Mouse (Mus musculus) left cerebral cortex, adult 11 months (tissue): Measurements from ENCODE around the gene Shank2.

ENCODE experiments used
- DNase-seq: peaks from one replicate; pipeline ENCODE4 v3.0.0; 2022; ENCODE audit warnings: low spot score

The Shank2 gene

DNA sequence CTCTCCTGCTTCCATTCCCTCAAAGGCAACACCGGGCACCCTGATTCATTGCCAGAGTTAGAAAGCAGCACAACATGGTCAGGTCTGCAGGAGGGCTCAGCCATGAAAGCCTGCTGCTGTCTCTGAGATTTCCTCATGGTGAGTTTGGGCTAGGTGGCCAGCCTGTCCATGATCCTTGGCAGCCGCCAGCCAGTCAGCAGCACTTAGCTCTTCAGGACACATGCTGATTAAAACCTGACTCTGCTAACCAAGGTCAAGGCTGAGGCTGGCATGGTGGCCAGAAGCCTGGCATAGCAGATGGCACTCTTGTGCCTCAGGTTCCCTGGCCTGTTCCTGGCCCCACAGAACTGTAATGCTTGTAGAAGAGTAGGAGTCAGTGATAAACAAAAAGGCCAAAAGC is 269.3 kb downstream of the Shank2 start:
- DNase-seq = no peak

DNA sequence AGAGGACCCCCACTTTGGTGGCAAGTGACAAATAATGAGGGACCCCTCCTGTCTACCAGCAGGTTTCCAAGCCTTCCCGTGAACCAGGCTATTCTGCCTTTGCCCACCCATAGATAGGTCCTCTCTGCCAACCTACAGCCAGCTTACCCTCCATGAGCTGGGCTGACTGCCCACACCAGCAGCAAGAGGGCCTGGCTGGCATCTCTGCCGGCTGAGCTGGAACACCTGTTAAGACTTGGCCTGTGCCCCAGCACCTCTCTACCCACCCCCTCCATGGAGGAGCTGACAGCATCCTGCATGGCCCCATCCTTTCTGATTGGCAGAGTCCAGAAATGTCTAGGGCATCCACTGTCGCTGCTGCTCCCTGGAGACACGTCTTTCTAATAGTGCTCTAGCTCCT is 277.0 kb downstream of the Shank2 start:
- DNase-seq = no peak

DNA sequence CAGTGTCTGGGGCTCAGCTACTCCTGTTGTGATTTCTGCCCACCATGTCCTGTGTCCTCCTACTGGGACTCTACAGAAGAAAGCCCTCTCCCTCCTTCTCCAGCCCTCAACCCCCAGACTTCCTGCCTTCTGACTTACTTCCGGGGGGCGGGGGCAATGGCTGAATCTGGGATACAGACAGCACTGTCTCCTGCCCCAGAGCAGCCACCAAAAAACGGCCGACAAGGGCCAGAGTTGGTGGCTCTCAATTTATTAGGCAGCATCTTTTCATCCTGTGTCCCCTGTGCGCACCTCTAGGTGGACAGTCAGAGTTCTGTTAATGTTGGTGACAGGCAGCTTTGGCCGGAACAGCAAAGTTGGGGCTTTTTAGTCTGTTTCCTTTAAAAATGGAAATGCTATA is 282.0 kb downstream of the Shank2 start:
- no peak for DNase-seq

DNA sequence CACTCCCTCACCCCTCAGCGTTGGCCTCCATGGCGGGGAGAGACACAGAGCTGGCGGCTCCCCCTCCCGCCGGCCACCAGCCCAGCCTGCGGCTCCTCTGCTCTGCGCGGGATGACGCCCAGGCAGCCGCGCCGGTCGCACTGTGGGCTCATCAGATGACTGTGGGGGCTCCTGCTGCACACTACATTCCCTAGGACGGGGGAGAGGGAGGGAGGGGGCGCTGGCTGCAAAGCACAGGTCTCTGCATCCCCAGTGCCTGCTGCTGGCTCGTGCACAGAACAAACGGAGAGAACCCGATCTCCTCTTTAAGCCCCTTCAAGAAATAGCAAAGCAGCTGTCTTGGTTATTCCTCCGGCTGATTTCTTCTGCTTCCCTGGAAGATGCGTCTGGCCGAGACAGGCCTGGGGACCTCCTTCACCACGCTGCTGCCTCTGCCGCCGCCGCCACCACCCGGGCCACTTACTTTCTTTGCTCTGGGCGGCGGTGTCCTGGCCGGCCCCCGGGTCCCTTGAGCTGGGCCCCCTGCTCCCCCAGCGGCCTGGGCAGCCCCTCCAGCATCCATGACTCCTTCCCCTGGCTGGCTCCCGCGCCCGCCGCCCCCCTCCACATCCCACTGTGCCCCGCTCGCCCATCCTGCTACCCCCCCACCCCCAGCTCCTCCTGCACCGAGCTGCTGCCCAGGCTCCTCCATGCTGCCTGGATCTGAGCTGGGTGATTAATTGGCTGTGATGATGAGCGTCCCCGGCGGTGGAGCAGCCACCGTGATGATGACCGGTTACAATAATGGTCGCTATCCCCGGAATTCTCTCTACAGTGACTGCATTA is 282.7 kb downstream of the Shank2 start:
- DNase-seq = peak; percentile 51

DNA sequence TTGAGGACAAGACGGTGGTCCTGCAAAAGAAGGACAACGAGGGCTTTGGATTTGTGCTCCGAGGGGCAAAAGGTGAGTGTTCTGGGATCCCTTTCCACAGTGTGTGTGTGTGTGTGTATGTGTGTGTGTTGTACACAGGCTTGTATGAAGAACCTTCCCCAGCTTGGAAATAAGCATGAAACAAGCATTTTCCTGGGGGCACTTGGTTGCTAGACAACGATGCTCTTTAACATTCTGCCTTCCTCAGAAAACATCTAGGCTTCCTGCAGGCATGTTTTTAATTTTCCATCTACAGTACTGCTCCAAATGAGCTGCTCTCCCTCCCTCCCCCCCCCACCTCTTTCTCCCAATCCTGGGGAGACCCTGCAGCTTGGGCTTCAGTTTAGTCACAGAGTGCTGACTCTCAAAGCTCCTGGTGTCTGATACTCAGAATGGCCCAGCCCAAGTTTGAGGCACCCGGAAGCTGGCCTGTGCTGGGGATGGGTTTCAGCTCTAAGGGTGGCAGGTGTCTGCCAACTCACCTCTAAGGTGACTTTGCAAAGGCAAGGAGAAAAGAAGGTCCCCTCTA is 283.4 kb downstream of the Shank2 start:
- no peak for DNase-seq

DNA sequence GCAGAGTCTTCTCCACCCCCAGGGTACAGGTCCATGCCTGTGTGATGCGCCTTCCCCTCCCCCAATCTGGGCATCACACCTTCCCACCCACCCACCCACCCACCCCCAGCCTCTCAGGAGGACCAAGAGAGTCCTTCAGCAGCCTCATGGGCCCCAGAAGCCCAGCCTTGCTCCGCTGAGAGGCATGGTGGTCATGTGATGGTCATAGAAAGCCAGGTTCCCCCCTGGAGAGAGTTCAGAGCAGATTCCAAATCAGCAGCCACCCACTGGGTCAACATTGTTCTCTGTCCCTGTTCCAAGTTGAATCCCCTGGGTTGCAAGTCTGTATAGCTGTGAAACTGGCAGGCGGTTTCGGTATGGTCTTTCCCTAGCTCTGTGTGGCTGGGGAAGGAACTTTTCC is 284.2 kb downstream of the Shank2 start:
- DNase-seq = no peak

DNA sequence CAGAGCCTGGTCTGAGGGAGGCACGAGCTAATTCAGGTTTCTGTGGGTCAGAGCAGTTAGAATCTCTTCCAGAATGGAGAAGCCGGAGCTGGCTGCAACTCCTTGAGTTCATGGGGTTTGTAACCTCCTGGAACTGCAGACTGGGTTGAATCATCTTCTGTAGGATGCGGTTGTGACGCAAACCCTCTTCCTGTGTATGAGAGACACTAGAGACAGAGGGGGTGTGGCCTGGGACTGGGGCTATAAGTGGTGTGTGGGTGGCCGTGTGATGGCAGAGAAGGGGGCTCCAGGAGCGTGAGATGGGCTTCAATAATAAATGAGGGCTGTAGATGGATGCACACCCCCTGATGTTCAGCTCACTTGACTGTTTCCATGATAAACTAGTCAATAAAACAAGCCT is 286.3 kb downstream of the Shank2 start:
- DNase-seq = no peak

DNA sequence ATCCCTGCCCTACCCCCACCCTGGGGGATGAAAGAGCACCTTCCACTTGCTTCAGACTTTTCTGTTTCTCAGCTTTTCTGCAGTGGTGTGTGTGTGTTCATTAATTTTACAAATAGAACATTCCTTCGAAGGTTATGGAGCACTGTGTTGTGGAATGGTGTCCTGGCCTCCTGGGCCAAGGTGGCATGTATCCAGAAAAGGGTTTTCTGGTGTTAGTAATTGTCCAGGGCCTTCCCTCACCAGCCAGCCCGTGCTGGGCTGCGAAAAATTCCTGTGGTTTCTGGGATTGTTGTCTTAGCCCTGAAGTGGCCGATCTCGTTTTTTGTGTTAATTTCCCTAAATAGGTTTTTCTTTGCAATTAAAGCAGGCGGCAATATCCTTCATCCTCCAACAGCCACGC is 289.8 kb downstream of the Shank2 start:
- DNase-seq = no peak

DNA sequence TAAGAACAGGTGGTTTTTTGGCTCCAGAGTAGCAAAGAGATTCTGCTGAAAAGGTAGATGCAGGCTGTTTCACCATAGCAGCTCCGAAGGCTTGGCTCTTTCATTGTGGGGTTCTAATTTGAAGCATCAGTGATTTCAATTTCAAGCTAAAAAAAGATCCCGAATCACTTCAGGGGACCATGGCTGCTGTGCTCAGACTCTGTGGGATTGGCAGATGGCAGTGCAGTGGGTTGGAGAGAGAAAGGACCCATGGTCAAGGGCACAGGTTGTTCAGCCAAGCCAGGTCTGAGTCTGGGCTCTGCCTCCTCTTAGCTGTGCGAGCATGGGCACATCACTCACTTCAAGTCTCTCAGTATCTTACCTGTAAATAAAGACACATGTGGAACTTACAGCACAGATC is 291.9 kb downstream of the Shank2 start:
- DNase-seq = no peak

DNA sequence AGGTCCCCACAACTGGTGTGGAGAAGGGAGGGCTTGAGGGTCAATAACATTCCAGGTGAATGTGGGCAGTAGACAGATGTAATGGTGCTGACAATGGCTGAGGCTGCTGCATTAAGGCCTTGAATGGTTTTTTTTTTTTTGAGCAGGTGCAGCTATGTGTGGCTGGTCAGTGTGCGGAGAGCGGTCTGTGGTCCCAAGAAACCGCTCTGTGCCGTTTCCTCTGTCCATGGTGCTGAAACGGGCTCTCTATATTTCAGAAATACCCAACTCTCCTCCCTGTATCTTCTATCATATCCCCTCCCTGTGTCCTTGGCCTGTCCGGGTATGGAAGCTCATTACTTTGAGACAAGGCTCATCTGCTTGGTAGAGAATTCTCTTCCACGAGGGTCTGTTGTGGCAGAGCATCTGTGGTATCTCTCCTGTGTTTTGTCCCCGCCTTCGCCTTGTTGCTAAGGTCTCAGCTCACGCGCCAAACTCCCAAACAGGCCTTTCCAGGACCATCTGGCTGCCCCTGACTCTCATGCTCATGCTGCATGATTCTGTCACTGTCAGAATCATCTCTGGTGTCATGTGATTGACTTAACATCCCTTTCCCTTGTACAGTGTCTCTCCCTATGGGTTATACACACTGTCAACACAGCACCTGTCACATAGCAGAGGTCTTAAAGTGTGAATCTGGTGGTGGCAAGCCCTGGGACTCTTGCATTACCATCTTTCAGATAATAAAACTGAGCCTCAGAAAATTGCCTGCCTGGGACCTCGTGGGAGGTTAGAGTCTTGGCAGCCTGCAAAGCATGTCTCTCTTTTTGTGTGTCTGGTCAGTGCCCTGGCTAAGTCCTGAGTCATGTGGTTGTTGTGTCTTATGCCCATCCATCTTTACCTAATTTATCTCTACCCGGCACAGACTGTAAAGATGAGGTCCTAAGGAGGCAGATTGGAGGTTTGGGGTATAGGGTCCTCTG is 292.8 kb downstream of the Shank2 start:
- no peak for DNase-seq

DNA sequence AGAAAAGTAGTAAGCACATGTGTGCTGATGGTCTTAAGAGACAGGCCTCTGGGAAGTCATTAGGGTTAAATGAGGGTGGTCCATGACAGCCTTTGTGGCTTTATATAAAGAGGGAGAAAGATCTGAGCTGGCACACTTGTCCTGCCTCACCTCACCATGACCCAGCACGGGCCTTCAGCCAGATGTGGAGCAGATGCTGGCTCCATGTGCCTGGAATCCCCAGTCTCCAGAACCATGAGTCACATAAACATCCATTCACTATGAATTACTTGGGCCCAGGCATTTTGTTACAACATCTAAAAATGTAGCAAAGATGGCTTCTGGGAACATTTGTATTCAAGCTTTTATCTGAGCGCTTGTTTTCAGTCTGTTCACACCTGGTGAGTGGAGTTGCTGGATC is 297.6 kb downstream of the Shank2 start:
- no peak for DNase-seq

DNA sequence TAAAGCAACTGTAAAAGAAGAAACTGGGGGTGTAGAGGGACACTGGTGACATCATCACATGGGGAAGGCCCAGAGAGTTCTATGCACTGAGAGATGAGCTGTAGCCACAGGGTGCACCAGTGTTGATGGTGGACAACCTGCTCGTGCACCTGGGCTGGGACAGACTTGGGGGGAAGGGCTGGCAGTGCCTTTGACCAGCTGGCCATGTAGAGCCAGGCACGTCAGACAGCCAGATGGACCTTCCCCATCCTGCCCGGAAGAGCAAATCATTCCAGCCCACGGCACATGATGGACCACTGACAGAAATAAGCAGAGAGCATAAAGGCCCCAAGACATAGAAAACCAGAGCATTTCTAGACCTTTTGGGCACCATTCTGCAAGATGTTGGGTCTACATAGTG is 299.9 kb downstream of the Shank2 start:
- DNase-seq = no peak

DNA sequence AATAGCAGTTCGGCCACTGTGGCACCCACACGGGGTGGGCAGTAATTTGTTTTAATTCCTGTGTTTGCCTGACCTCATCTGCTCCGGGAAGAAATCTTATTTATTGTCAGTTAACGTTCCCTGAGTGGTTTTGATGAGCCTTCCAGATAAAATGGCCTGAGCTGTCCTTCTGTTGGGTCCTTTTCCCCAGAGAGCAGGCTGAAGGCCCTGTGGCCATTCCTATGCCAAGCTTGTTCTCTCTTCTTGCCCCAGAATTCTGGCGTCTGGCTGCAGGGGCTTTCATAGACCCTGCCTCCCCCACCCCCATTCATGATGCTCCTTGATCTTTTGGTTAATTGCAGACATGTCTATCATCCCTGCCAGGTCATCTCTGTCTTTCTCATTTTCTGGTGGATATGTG is 300.8 kb downstream of the Shank2 start:
- DNase-seq = no peak

DNA sequence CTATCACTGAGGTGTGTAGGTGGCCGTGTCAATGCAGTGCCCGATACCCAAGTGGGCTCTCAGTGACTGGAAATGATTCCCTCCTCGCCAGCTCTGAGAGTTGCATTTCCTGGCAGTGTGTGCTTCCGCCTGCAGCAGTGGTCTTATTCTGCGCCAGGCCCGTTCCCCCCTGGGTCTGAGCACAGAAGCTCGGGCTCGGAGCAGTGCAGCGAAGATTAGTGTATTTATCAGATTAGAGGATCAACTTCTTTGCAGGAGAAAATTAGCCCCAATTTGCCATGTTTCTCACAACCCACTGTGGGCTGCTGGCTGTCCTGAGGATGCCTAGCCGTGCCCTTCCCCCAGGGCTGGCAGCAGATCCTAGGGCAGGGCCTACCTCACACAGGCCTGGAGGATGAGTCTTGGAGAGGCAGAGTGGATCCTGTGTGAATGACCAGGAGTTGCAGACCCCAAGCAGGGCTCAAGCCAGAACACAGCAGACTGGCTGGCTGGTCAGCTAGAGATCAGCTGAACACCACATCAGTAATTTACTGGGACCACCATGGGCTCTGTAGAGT is 306.2 kb downstream of the Shank2 start:
- DNase-seq = no peak

DNA sequence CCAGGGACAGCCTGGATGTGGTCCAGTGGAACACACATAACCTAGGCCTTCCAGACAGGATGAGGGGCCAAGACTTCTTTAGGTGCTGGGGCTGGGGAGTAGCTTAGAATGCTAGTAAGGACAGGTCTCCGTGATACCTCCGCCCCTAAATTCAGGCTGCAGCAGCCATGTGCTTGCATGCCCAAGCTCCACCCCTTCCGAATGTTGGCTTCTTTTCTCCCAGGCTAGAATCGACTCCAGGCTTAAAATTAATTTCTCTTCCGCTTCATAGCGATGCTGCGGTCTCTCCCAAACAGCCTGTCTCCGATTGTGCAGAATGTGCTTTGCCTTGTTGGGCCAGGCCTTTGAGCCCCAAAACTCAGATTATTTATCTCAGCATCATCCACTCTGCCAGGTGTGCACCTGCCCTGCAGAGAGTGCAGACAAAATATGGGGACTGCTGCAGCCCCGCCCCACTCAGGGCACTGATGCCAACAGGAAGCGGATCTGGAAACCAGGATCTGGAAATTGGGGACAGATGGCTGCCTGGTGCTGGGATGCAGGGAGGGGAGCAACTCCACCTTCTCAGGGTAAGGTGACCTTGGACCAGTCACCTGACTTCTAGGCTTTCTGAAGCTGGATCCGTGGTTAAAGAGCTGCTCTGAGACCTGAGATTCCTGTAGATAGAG is 312.8 kb downstream of the Shank2 start:
- DNase-seq = no peak

DNA sequence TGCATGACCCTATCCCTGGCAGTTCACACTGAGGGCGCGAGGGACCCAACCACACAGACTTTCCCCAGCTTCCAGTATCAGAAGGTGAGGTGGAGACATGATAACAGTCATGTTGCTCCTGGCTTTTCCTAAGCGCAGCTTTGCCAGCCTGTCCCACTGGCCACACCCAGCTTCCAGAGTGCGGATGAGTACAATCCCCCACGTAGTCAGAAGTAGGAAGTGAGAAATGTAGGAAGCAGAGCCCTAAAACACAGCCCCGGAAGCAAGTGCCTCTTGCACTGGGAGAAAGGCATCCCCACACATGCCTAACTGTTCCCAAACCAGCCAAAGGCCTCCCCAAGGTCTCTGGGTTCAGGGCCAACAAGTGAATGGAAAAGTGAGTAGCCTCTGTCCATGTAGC is 314.5 kb downstream of the Shank2 start:
- no peak for DNase-seq

DNA sequence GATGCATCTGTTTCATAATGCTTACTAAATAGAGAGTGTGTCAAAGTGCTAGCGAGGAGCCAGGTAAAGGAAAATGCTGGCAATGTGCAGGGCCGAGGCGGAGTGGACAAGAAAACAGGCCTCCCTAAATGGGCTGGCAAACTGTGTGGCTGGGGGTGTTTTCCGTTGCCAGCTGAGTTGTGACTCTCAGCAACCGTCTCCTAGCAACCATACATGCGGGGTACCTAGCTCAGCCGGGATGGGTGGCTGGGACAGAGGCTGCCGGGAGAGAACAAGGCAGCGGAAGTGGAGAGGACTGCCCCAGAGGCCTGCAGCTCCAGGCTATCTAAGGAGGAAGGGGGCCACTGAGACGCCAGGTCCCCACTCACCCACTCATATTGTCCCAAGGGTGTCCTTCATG is 315.1 kb downstream of the Shank2 start:
- peak; percentile 69 for DNase-seq

DNA sequence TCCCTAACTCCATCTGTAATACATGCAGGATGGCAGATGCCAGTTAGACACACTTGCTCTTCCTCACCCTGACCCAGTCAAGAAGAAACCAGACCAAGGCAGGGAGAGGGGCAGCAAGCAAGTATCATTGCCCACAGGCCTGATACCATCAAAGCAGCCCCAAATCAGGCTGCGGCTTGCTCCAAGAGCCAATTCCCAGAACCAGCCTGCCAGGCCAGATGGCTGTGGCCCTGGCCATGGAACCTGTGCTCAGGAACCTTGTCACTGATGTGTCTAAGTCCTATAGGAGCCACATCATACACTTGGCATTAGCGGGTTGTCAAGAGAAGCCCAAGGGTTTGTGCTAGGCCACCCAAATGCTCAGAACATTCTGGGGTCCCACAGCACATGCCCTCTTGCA is 322.3 kb downstream of the Shank2 start:
- DNase-seq = no peak

DNA sequence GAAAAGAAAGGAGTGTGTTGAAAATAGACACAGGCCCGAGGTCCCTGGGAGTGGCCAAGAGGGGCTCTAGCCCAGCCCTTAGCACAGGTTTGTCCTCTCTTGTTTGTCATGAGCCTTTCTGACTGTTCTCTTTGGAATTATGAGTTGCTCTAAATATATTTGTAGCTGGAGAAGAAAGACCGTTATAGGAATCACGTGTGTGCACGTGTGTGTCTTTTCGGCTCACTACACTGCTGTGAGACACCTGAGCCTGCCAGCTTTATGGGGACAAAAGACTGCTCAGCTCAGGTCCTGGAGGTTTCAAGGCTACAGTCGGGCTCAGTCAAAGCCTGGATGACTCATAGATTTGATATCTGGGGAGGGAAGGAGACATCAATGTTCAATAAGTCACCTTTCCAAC is 323.1 kb downstream of the Shank2 start:
- DNase-seq = no peak

DNA sequence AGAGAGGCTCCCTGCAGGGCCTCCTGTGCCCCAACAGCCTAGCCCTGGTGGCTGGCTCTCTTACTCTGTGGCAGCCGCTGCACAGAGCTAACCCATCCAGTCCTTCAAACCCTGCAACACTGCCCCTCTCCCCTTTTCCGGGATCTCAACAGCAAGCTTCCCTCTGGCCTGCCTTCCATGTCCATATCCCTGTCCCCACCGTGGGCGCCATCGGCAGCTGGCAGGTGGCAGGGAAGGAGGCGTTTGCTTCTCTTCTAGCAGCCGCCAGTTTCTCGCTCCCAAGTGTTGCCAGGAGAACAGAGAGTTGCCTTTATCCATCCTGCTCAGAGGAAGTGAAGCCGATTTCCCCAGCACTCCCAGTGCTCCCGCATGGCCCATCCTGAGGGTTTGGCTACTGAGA is 323.9 kb downstream of the Shank2 start:
- DNase-seq = peak; percentile 40

DNA sequence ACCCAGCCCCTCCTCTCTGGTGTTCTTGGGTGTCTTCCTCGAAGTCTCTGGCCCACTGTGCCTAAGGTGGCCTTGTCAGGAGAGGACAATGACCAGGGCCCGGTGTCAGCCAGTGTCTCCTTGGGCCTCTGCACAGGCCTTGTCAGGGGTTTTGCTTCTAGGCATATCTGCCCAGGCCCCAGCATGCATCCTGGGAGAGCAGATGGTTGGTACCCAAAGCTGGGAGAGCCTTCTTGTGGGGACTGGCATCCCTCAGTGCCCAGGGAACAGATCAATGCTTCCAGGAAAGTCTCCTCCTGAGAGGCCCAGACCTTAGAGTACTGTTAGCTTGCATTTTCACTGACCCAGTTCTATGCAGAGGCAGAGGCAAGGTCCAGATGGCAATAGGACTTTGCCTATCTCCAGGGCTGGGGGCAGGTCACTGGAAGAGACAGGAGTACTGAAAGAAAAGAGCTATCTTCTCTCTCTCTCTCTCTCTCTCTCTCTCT is 327.7 kb downstream of the Shank2 start:
- DNase-seq = no peak

DNA sequence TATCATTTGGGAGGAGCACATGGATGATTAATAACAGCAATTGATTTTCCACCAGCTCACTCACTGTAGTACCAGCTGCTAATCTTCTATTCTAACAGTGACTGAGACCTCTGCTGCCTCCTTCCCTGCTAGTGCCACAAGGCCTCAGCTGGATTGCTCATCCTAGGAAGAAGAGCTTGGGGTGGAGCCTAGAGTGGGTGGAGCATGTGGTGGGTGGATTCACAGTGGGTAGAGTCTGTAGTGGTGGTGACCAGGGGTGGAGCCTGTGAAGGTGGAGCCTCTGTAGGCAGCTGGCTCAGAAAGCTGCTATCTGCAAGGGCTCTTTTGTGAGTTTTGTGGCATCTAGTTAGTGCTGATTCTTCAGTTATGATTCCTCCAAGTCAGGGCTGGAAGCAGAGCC is 334.9 kb downstream of the Shank2 start:
- no peak for DNase-seq
